Mouse (Mus musculus) 416B (cell line): ENCODE measurements around the gene S1pr5.
"Not testable (repeated sequence)": the region's sequence is repeated elsewhere in the genome, so short reads cannot be mapped to it uniquely, and the experiment has no call there.

Experiments used
- DNase-seq: peaks from one replicate; pipeline ENCODE4 v3.0.0; 2011; ENCODE audit warnings: low read depth

S1pr5 gene

DNA sequence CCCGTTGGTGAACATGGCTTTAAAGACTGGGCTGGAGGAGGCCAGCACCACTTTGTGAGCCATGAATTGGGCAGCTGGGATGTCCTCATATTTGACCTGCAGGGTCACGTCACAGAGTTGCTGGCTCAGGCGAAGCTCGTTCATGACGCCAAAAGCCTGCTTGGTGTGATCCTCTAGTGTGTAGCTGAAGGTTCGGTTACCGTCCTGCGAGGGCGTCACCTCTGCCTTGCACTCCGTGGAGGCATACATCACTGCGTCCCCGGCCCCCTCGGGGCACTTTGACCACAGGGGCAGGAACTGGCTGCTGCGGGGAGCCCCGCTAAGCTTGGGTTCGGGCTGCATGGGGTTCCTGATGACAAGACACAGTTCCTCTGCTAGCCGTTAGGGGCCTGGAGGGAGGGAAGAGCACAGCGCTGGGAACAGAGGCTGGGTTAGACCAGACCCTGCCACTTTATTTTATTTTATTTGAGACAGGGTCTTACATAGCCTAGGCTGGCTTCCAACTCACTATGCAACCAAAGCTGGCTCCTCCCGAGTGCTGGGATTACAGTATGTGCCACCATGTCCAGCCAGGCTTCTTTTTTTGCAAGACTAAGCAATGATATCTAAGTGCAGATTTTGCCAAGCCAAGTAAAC lies 10.8 kb downstream of the S1pr5 start:
- peak; percentile 70 for DNase-seq

DNA sequence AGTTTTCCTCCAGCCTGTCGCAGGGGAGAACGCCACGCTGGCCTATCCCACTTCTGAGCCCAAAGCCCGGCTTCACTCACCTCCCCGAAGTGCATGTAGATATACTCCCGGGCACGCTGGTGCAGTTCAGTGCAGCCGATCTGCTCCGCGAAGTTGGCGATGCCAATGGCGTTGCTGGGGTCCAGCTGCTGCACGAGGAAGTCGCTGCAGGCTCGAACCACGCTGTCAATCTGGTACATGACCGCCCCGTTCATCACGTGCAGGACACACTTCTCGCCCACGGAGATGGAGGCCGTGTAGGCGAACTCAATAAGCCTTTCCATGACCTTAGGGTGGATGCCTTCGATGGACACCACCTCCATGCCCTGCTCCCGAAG lies 11.3 kb downstream of the S1pr5 start:
- no peak for DNase-seq

GRCm38 (mm10) chr9:21235341-21235740 lies 12.9 kb downstream of the S1pr5 start:
- DNase-seq = peak; percentile 43

DNA sequence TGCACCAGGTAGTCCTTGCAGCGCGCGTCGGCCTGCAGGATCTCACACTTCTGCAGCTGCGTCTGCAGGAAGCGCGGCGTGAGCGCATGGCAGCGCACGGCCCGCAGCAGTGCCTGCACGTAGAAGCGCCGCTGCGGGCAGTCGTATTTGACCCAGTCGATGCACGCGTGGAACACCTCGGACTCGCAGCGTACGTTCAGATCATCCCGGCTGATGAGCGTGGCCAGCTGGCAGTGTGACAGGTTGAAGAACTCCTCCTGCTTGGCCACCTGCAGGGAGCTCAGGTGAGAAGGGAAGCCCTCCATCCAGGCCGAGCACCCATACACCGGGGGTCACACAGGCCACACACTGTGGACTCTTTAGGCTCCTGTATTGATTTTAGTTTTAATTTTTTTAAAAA lies 14.4 kb downstream of the S1pr5 start:
- no peak for DNase-seq

GRCm38 (mm10) chr9:21233366-21233765 lies 14.9 kb downstream of the S1pr5 start:
- DNase-seq = no peak

DNA sequence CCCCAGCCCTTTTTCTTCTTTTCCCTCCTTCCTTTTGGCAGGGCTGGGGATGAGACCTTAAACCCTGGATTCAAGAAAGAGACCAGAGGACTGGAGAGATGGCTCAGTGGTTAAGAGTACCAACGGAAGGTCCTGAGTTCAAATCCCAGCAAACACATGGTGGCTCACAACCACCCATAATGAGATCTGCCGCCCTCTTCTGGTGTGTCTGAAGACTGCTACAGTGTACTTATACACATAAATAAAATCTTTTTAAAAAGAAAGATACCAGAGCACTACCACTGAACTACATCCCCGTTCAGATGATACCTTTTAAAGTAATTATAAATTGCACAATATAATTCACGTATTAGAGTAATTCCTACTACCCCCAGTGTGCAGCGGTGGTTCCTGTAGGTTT lies 15.4 kb downstream of the S1pr5 start:
- DNase-seq = no peak

- peak; percentile 33 for DNase-seq
These were observed 16.7 kb downstream of the S1pr5 start for GRCm38 (mm10) chr9:21231551-21231950.

DNA sequence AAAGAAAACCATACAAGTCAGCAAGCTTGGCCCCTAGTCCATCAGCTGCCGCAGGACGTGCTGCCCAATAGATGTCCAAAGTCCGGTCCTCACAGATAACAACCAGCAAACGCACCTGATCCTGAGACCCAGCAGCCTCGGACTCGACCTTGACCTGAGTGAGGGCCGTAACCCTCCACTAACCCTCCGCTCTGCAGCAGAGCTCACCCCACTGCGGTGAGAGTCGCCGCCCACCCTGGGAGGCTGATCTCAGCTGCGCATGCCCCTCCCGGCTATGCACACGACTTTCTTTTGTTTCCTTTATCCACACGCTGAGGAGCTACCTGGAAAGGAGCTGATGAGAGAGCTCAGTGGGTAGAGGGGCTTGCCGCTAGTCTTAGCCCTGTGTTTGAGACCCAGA lies 20.9 kb downstream of the S1pr5 start:
- no peak for DNase-seq

DNA sequence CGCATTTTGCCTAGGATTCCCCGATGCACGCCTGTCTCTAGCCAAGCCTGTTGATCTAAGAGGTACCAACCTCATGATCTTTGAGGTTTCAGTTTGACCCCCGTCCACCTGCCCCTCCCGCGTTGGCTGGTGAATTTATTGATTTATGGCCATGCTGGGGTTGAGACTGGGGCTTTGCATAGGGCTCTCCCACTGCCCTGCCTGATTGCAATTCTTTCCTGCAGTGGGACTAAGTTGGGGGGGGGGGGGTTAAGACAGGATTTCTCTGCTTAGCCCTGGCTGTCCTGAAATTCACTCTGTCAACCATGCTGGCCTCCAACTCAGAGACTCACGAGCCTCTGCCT lies 22.9 kb downstream of the S1pr5 start:
- DNase-seq = no peak

DNA sequence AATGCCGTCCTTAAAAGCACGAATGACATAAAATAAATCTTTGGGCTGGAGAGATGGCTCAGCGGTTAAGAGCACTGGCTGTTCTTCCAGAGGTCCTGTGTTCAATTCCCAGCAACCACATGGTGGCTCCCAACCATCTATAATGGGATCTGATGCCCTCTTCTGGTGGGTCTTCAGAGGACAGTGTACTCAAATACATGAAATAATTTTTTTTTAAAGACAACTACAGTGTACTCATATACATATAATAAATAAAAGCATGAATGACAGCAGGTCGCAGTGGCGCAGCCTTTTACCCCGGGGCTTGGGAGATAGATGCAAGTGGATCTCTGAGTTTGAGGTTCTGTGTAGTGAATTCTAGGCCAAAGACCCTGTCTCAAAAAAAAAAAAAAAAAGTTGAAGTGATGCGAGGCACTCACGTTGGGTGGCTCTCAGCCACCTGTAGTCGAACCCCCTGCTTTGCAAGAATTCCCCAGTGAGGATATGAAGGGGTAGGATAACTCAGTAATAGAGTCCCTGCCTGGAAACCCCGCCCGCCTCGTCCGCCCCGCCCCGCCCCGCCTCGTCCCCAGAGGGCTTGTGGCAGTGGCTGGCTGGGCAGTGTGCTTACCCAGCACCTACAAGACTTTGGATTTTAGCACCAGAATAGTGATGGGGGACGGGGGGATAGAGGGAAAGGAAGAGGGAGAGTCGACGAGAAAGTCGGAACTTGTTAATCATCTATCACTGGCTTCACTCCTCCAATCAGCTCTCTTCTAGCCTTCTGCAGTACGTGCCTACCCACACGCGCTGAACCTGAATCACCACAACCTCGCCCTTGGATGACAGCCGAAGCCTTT lies 23.4 kb downstream of the S1pr5 start:
- no peak for DNase-seq

GRCm38 (mm10) chr9:21223906-21224305 lies 24.3 kb downstream of the S1pr5 start:
- no peak for DNase-seq

GRCm38 (mm10) chr9:21223490-21223889 lies 24.8 kb downstream of the S1pr5 start:
- DNase-seq = not testable (repeated sequence)

DNA sequence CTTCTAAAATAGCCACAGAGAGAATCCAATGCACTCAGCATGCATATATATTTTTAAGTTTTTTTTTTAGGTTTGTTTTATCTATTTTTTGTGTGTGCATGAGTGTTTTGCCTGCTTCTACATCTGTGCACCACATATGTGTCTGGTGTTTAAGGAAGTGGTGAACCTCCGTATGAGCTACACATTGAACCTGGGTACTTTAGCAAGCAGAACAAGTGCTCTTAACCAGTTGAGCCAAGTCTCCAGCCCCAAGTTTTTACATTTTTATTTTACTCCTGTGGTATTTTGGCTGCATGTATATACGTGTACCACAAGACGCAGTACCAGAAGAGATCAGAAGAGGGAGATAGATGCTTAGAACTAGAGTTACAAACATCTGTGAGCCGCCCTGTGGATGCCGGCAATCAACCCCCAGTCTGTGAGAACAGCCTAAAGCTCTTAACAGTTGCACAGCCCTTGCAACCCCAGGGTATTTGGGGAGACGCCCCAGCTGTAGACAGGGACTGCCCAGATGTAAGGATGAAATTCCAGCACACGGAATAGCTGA lies 26.8 kb downstream of the S1pr5 start:
- DNase-seq = peak; percentile 92

DNA sequence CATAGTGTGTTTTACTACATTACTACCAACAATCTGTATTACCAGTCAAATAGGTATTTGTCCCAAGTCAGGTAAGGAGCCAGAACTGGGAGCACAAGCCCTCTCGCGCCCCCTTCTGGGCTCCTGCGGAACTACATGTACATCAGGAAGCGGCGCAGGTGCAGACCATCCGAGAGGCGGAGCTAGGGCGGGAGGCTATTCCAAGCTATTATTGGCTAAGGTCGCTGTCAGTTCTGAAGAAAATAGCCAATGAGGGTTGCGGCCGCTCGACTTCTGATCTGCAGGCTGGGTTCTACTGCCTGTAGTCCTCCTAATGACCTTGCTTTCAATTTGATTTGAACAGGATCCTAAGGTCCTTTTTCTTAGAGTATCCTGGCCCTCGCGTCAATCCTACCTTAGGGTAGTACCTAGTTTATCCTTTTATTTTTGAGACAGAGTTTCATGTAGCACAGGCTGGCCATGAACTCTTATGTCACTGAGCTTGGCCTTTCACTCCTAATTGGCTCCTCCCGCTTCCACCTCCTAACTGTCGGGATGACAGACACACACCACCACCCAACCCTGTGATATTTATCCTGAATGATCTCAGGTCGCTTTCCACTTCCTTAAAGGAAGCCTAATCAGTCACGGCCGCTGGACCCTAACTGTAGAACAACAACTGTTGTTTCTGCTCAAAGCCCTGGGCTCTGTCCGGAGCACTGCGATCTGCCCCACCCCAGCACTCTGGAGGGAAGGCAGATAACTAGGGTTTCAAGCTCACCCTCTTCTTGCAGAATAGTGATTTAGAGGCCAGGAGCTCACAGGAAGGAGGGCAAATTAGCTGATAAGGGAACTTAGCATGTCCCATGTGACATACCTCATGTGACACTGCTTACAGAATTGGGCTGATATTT lies 27.5 kb downstream of the S1pr5 start:
- DNase-seq = peak; percentile 97

DNA sequence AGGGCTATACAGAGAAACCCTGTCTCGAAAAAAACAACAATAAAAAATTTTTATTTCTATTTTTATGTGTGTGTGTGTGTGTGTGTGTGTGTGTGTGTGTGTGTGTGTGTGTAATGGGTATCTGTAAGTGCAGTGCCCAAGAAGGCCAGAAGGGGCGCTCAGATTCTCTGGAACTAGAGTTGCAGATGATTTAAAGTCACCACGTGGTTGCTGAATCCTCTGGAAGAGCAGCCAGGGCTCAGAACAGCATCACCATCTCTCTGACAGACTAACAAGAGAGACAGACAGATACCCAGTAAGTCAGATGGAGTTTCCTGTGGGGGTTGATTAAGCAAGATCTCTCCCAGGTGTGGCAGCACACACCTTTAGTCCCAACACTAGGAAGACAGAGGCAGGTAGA lies 28.4 kb downstream of the S1pr5 start:
- DNase-seq = peak; percentile 58

DNA sequence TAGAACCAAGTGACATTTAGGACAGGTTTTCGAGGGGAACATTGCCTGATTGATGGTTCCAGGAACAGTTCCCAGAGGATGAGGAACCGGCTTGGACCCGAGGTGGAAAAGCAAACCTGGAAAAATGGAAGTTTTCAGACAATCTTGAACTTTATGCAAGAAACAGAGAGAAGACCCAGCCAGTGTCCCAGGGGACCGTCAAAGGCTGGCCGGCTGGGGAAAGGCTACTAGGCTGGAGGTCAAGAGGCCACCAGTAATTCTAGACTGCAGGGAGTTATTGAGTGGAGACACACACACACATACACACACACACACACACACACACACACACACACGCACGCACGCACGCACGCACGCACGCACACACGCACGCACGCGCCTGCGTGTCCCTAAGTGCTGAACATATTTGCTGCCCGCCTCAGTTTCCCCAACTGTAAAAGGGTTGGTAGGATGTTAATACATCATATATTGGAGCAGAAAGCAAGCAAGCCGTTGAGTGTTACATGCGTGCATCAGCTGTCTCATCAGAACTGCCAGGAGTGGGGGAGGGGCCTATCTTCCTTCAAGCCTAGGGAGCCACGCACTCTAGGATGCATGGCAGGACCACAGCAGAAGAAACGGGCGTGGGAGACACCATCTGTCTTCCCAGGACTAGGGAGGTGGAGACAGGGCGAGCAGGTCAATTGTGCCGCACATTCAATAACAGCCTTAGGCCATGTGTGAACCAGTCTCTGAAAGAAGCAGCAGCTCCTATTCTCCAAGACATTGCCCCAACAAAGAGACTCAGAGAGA lies 32.0 kb downstream of the S1pr5 start:
- DNase-seq = no peak

GRCm38 (mm10) chr9:21213617-21214190 lies 34.5 kb downstream of the S1pr5 start:
- DNase-seq = peak; percentile 56

DNA sequence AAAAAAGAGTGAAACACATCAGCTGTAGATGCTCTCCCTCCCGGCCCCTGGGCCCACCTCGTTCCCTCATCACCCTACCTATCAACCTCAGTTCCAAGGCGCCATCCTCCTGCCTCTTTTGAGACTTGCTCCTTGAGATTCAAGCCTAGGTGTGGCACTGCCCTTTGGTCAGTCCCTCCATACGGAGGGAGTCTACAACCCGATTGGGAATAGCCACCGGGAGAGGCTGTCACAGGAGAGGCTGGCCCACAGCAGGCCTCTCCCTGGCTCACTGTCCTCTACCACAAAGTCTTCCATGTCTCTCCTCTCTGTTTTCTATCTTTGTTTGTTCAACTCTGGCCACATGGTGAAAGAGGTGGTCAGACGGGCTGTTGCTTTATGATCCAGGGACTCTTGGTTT lies 36.6 kb downstream of the S1pr5 start:
- DNase-seq = no peak

GRCm38 (mm10) chr9:21210821-21211220 lies 37.4 kb downstream of the S1pr5 start:
- DNase-seq = no peak

DNA sequence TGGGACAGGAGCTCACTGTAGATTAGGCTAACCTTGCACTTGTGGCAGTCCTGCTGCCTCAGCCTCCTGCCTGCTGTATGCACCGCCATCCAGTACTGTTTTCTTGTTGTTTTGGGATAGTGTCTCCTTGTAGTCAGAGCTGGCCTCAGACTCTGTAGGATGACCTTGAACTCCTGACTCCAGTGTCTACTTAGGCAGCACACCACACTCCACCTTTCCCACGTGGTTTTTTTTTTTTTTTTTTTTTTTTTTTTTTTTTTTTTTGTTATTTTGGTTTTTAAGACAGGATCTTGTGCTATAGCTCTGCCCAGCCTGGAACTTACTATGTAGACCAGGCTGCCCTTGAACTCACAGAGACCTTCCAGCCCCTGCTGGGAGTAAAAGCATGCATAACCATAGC lies 39.6 kb downstream of the S1pr5 start:
- DNase-seq = no peak

- no peak for DNase-seq
These were observed 41.4 kb downstream of the S1pr5 start for GRCm38 (mm10) chr9:21206848-21207247.
